Mouse (Mus musculus) cerebellum, adult 8-10 months (tissue): Measurements from ENCODE around the gene Amn1.
"Not testable (repeated sequence)": the region's sequence is repeated elsewhere in the genome, so short reads cannot be mapped to it uniquely, and the experiment has no call there.

Experiments used
- DNase-seq: peaks from one replicate; pipeline ENCODE4 v3.0.0; 2022

Amn1 gene

DNA sequence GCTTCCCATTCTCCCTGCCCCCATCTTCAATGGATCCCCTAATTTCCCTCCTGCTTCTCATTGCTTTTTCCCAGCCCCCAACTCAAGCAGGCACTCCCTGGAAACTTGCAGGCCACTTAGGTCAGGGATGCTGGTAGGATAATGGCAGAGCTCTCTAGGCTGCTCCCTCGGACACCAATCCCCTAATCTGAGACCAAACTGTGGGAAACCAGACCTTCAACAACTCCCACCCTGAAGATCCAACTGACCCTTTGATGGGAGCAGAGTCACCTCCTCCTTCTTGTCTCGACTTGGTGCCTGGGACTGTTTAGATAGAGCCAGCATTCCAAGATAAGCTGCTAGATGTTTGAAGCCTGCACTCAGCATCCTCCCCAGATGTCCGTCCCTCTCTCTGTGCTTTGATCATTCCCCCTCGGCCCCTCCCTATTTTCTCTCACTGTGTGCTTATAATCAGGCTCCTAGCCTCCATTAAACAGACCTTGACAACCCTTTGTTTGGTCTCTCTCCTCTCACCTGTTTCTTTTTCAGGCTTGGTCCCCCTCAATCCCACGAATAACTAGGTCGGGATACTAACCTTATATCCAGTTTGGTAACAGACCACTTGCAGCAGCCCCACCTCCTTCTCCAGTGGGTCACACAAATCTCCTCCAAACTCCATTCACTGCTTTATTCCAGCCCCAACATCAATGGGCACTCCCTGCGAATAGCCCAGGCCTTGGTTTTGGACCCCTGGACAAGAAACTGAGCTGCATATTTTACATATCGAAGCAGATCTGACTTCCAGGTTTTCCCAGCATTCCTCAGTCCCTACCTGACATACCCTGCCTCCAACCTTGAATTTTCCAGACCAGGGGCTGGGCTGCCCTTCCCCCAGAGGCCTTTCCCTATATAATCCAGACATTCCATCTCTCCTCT lies 34.1 kb downstream of the Amn1 start:
- no peak for DNase-seq

DNA sequence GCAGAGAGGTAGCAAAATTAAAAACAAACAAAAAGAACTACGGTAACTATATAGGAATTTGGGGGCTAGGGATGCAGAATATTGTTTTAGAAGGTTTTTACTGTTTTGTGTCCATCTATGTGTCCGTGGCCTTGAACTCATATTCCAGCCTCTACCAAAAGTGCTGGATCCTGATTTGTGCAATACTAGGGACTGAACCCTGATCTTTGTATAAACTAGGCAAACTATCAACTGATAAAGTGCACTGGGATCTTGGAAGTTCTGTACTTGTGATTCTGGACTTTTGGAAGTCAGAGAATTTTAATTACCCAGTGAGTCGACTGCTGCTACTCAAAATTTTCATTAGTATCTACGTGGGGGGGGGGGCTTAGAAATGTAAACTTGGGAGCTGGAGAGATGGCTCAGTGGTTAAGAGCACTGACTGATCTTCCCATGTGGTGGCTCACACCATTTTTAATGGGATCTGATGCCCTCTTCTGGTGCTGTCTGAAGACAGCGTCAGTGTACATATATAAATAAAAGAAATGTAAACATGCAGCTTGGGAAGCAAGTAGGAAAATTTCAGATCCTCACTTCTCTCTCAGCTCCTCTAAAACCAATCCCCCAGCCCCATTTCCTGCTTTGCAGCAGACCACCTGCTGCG lies 34.9 kb downstream of the Amn1 start:
- DNase-seq: no peak

DNA sequence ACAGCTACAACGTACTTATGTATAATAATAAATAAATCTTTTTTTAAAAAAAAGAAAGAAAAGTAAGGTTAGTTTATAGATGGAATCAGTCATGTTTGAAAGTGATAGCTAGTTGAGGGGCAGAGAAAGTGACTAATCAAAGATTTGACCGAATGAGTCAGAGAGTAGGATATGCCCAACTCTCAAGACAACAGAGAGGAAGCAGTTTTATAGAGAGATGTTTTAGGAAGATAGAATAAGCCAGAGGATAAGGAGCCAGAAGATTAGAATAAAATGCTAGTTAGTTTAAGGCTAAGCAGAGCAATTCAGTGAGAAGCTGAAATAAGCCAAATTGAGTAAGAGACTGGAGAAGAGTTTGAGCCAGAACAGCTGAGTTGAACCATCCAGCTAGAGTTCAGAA lies 36.4 kb downstream of the Amn1 start:
- no peak for DNase-seq

DNA sequence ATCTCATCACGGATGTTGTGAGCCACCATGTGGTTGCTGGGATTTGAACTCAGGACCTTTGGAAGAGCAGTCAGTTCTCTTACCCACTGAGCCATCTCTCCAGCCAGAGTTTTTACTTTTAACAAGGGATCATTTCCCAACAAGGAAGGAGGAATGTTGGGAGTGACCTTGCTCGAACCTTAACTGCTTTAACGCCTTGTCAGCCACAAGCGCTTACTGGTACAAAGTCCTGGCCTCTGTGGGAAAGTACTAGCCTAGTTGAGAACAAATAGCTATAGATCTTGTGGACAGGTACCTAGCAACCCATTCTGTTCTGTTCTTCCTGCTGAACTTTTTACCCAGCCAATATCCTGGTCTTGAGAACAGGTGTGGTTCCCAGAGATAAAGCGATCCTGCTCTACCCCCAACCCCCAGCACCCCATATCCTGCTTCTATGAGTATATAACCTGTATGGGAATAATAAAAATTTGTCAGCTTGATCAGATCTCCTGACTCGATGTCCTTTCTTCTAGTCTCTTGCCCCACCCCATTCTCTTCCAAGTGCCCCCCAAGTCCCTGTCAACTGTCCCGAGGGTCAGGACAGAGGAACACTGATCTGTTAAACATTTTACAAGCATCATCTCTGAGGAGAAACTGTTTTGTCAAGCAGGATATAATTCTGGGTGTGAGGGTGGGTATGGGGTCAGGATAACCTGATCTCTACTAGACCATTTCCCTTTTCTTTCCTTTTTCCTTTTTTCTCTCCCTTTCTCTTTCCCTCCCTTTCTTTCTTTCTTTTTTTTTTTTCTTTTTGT lies 39.9 kb downstream of the Amn1 start:
- no peak for DNase-seq

DNA sequence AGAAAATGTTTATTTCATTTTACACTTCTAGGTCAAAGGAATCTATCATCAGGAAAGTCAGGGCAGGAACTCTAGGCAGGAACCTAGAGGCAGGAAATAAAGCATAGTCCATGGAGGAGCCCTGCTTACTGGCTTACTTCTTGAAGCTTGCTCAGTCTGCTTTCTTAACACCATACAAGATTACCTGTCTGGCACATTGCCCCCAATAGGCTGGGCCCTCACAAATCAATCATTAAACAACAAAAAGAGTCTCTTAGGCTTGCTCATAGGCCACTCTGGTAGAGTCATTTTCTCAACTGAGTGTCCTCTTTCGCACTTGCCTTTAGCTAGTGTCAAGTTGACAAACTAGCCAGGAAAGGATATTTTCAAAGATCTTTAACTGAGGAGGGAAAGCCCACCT lies 43.4 kb downstream of the Amn1 start:
- no peak for DNase-seq

DNA sequence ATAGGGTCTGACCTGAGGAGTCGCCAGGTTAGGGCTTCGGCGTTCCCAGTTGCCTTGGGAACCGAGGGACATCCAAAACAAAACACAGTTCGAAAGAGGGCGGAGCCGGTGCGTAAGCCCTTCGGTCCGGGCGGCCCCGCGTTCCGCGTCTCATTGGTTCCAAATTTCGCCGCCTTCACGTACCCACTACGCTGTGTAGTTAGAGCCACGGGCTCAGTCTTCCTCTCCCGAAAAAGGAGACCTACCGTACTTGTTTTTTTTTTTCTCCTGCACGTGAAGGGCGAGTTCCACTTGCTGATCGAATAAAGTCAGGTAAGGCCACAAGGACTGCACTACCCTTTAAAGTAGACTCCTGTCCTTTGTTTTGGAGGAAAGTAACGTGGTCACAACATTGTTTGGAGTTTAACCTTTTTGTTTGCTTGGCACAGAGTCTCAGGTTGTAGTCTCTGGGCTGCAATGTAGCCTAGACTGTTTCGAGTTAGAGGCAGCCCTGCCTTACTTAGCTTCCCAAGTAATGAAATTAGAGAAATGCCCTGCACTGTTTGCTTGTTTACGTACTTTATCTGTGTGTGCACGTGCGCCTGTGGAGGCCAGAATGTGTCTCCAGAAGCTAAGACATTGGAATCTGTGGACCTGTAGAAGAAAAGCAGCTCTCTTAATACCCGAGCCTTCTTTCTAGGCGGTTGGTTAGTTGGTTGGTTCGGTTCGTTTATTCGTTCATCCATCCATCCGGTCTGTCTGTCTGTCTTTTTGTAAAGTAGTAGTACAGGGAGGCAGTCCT lies 46.9 kb downstream of the Amn1 start:
- peak; percentile 51 for DNase-seq

DNA sequence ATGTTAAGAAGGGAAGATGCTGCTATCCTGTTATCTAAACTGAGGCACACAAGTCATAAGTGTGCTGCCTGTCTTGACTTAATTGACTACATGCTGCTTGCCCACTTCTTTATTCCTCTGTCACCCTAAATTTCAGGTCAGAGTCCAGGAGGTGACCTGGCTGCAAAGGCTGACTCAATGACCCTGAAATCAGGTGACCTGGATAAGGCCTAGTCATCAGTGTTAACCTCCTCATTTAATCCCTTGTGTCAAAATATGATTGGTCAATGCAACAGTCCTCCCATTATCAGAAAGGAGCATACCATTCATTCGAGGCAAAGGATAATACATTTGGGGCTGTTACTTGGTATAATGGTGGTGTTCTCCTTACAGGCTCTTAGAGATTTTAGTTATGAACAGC lies 49.0 kb downstream of the Amn1 start, which contains the start of gene Etfbkmt:
Etfbkmt (plus strand) TSS at position 379 of the 400 bp plus-strand sequence.
- DNase-seq: no peak

DNA sequence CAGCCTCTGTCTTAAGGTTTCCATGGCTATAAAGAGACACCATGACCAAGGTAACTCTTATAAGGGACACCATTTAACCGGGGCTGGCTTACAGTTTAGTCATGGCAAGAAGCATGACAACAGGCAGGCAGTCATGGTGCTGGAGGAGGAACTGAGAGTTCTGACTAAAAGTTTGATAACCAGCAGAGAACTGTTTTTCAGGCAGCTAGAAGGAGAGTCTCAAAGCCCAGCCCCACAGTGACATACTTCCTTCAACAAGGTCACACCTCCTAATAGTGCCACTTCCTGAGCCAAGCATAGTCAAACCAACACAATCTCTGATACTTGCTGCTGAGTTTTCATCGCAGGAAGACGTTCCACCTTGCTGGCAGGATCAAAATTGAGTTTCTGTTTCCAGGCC lies 49.5 kb downstream of the Amn1 start:
- no peak for DNase-seq

DNA sequence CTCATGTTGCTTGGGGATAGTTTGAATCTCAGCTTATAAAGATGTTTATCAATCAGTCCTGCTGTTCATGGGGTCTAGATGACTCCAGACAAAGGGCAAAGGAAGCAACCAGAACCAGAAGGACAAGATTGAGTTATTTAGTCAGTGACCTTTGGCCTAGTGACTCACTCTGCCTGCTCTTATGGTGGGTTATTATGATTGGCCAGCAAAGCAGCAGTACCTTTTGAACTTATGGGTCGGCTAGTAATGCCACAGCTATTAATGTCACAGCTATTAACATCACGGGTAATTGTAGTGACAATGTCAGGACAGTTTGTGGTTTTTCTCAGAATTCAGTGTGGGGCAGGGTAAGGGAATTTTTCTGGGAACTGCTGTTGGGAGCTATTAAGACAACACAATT lies 50.6 kb downstream of the Amn1 start:
- DNase-seq: no peak

DNA sequence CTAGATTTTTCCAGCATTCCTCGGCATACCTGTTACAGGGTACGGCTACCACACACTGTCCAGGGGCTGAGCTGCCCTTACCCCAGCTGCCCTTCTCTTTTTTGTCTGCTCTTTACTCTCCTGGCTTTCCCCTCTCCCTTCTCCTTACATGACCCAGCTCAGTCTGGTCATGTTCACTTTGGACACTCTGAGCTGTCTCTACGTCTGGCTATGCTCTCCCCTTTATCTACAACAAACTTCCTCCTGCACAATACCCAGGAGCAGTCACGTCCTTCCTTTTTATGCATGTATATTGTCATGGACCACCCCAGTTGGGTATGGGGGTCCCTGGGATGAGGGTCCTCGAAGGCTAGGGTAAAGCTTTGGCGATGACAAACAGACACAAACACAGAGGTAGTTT lies 52.9 kb downstream of the Amn1 start:
- DNase-seq: no peak

DNA sequence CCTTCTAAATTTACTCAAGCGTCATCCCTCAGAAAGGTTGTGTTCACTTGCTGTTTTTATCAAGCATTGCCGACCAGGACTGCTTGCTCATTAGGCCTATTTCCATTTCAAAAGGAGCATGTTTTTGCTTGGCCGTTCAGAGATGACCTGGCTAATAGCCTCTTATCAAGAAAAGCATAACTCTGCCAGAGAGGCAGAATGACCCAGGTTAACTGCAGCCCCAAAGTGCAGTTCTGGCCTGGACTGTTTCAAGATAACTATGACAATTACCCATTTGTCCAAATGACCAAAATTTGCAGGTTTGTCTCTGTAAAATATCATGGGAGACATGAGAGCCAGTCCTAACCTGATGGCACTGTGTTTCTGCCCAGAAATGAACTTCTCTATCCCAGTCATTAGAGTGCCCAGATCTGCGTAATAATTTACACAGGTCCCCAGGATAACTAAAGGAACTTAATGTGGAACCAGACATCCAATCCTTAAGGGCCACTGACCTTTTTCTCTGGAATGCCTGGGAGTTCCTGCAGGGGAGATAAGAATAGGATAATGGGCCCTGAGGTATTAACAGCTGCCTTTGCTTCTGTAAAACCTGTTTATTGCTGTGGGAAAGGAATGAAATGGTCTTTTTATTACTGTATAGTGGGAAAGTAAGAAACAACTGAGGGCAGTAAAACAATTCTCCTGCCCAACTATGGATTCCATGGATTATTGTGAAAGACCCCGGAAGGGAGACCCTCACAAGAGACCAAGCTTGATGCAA lies 53.9 kb downstream of the Amn1 start:
- DNase-seq: no peak

DNA sequence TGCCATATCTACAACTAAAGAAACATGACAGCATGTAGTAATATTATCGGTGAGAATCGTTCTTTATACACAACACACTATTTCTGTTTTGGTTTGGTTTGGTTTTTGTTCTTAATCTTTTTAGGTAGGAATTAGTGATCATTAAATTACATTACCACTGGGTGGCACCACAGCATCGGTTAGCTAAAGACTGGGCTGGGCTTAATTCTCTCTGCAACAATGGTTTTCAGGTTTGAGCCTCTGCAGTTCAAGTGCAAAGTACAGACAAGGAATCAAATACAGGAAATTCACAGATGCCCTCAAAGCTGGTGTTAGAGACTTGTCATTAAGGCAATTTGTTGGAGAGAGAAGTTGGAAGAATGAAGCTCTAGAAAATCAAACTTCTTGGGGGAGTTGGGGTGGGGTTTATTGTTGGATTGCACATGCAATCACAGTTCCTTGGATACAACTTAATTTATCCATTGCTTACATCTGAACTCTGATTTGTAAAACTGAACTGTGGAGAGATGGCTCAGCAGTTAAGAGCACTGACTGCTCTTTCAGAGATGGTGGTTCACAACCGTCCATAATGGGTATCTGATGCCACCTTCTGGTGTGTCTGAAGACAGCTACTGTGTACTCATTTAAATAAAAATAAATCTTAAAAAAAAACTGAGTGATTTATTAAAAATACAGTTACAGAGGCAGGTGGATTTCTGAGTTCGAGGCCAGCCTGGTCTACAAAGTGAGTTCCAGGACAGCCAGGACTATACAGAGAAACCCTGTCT lies 56.0 kb downstream of the Amn1 start:
- DNase-seq: peak; percentile 24

DNA sequence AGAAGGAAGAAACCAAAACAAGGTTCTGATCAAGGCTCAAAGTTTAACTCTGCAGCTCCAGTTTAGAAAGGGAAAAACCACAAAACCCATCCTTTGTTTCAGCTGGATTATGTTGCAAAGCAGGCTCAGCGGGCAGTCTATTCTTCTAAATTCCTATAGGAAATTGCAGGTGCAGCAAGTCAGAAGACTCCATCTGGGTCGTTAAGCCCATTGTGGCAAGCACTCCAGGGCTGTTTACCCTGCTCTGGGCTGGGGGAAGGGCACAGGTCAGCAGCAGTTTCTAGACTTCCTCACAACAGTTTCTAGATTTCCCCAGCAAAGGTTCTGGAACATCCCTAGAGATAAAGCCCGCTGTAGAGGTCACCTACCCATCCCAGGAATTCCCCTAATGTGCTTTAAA lies 57.4 kb downstream of the Amn1 start:
- DNase-seq: no peak

DNA sequence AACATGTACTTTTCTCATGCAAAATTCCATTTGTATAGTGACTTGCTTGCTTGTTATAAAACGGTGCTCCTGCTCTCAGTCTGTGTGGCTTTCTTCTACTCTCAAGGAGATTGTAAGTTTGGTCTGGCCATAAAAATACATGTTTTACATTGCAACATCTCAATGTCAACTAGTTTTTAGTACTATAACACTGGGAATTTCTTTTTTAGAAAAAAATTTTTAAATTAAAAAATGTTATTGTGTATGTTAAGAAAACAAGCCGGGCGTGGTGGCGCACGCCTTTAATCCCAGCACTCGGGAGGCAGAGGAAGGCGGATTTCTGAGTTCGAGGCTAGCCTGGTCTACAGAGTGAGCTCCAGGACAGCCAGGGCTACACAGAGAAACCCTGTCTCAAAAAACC lies 58.6 kb downstream of the Amn1 start, which contains the start of gene Gm10203:
Gm10203 (plus strand) TSS at position 301 of the 400 bp plus-strand sequence.
- DNase-seq: not testable (repeated sequence)

DNA sequence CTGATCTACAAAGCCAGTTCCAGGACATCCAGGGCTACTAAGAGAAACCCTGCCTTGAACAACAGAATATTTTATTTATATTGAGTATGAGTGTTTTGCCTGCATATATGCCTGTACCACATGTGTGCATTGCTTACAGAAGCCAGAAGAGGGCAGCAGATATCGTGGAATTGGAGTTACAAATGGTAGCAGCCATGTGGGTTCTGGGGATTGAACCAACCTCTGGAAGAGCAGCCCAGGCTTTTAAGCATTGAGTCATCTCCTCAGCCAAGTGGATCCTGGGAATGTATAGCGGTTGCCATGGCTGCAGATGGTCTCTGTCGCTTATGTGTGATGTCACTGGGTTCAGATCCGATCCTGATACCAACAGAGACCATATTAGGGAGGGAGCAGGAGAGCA lies 61.8 kb downstream of the Amn1 start:
- DNase-seq: no peak

DNA sequence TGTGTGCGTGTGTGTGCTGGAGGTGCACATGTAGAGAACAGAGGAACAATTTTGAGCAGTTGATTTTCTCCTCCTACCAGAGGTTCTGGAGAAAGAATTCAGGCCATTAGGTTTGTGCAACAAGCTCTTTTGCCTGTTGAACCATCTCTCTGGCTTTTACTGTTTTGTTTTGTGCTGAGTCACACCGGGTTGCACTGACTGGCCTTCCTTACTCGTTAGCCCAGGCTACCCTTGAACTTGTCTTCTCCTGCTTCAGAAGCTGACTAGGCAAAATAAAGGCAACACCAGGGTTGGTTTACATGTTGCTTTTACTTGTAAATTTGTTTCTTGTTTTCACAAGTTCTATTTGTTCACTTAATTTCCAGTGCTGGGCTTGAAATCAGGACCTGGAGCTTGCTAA lies 65.5 kb downstream of the Amn1 start:
- no peak for DNase-seq

DNA sequence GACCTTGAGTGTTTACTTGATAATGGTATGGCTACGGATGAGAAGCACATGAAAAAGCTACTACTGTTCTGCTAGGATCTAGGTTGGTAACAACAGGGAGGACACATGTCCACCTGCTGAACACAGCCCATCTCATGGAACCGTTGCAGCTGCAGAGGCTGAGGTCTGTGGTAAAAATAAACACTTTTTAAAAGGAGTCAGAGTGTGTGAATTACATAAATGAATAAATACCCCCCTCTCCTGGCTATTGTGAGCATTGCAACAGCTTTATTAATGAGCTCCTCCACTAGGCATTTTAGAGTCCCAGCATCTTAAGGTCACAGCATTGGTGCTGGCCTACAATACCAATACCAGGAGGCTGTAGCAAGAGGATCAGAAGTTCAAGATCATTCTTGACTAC lies 68.7 kb downstream of the Amn1 start:
- DNase-seq: peak; percentile 77

DNA sequence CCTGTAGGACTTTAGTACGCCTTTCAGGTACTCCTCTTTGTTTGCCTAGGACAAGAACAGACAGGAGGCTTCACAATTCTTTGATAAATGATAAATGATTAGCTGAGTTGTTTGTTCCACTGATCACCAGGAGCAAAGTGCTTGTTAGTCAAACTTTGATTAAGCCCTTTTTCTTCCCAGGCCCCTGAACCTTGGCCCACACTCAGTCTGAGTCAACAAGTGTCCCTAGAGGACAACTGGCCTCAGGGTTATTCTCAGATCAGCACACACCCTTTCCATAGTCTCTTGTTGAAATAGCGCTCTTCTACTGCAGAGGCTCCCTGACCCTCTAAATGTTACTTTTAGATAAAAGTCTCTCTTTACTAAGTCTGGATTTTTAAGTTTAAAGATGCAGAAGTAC lies 69.6 kb downstream of the Amn1 start:
- no peak for DNase-seq

DNA sequence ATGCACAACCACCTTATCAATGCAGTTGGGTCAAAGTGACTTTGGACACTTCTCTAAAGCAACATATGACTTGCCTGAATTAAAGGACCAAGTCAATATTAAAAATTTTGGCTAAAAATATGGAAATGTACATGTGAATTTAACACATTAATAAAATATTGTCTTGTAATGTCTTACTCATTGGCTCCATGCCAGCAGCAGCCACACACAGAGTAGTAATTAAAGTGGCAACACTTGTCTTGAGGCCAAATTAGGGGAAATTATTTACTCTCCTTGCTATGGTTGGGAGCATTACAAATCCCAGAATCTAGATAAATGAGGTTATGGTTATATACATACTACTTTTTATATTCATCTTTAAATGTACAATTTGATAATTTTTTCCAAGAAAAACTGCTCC lies 71.5 kb downstream of the Amn1 start:
- DNase-seq: no peak

DNA sequence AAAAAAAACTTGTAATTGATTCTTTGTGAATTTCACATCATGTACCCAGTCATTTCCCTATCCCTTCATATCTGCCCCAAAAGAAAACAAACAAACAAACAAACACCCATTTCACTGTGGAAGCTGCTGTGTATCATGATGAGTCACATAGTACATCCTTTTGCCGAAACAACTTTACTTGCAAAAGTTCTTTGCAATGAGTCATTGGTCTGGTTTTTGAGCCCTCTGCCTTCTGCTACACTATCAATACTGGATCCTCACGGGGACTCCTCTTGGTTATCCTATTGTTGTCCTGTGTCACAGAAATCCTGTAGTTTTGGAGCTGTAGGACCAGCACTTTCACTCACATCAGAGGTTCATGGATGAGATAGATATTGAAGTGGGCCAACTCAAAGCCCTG lies 79.6 kb downstream of the Amn1 start:
- DNase-seq: no peak

DNA sequence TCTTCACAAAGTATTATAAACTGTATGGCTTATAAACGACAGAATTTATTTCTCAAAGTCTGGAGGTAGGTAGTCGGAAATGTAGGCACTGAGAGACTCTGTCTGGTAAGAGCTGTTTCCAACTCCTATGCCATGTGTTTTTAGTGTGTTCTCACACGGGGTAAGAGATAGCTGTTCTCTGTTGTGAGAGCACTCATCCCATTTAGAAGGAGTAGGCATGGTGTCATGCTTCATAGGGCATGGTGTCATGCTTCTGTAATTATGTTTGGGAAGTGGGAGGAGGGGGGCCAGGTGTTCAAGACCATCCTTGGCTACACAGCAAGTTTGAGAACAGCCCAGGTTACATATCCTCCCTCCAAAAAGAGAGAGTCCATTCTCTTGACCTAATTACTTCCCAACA lies 80.9 kb downstream of the Amn1 start:
- no peak for DNase-seq
